Mouse (Mus musculus) G1E (cell line): ENCODE data around the gene Mrpl57. TPM values are rescaled to one million over a fixed set of nuclear protein-coding genes. Genes with fewer than 3 reads are reported as not detected.
"Not testable (repeated sequence)": the region's sequence is repeated elsewhere in the genome, so short reads cannot be mapped to it uniquely, and the experiment has no call there.

Experiments used
- ATAC-seq: 2 replicates; pipeline ENCODE4 v1.8.0; 2016; ENCODE audit warnings: mild to moderate bottlenecking; ENCODE audit not compliant: insufficient number of reproducible peaks, poor library complexity, low FRiP score, severe bottlenecking; ENCODE audit errors: extremely low read depth
- DNase-seq: peaks from one replicate; pipeline ENCODE4 v3.0.0; 2012; ENCODE audit warnings: low spot score
- H3K27me3 ChIP-seq: 2 replicates; pipeline ENCODE4 v1.6.1; 2012; ENCODE audit warnings: mild to moderate bottlenecking, low read length, inconsistent platforms; ENCODE audit not compliant: insufficient read depth
- H3K36me3 ChIP-seq: replicated peaks from 2 replicates; pipeline ENCODE3; 2012; ENCODE audit warnings: mild to moderate bottlenecking, inconsistent platforms
- H3K4me1 ChIP-seq: 2 replicates; pipeline ENCODE4 v1.6.1; 2012; ENCODE audit warnings: low read depth, low read length, inconsistent platforms, mixed read lengths; ENCODE audit not compliant: insufficient read depth
- H3K4me3 ChIP-seq: 2 replicates; pipeline ENCODE4 v1.5.1; 2012; ENCODE audit warnings: low read depth, mild to moderate bottlenecking, inconsistent platforms, low read length, moderate library complexity, mixed read lengths
- H3K9me3 ChIP-seq: replicated peaks from 2 replicates; pipeline ENCODE4 v1.6.1; 2012; ENCODE audit warnings: inconsistent platforms
- CTCF ChIP-seq: IDR thresholded peaks from 2 replicates; pipeline ENCODE4 v1.5.1; 2012; ENCODE audit warnings: low read depth, low read length, inconsistent platforms, mixed read lengths
- GATA1 ChIP-seq: IDR thresholded peaks from 2 replicates; pipeline ENCODE4 v1.6.1; 2012; ENCODE audit warnings: borderline replicate concordance, low read length, inconsistent platforms, mixed read lengths
- GATA2 ChIP-seq: IDR thresholded peaks from 2 replicates; pipeline ENCODE4 v1.6.1; 2012; ENCODE audit warnings: low read depth, low read length, inconsistent platforms, borderline replicate concordance
- POLR2AphosphoS5 ChIP-seq: IDR thresholded peaks from 2 replicates; pipeline ENCODE4 v1.6.1; 2012; ENCODE audit warnings: low read depth, low read length, inconsistent platforms; ENCODE audit not compliant: insufficient replicate concordance
- TAL1 ChIP-seq: conservative IDR thresholded peaks from 2 replicates; pipeline ENCODE4 v1.6.1; 2012; ENCODE audit warnings: low read depth, low read length, inconsistent platforms, mixed read lengths
- polyA plus RNA-seq: library from polyadenylated mRNA; stranded (reverse); fragments of >175 nt; gene quantifications from 2 replicates; pipeline ENCODE4 v1.2.3, GENCODE M21; 2012
- total RNA-seq, 2 experiments: library from RNA; stranded (forward) in 1 of 2; stranded (reverse) in 1 of 2; fragments of 200-1000 nt in 1 of 2; fragments of >200 nt in 1 of 2; fragmentation: Nextera tagmentation in 1 of 2; gene quantifications; 2 replicates each; pipeline ENCODE4 v1.2.3; 2014 to 2017

Gene Mrpl57
- total and polyA plus RNA-seq, 3 experiments = 87.8 to 282 (median 125) TPM

- Histone ChIP-seq H3K27me3 (no peaks in the 10 kb centered on the region), H3K4me3 (no peak overlapping the region), H3K9me3 (no peaks in the 10 kb centered on the region), H3K4me1 (peaks cover 6% of the 10 kb centered on the region), H3K36me3 (peaks cover 35% of the 10 kb centered on the region)
- TF ChIP-seq TAL1 (no peak), GATA1 (no peak), POLR2AphosphoS5 (no peak), GATA2 (no peak), CTCF (no peak)
- DNase-seq (no peak), ATAC-seq (no peak)
These were observed 26.9 kb downstream of the Mrpl57 start for GRCm38 (mm10) chr14:57852961-57853360.

DNA sequence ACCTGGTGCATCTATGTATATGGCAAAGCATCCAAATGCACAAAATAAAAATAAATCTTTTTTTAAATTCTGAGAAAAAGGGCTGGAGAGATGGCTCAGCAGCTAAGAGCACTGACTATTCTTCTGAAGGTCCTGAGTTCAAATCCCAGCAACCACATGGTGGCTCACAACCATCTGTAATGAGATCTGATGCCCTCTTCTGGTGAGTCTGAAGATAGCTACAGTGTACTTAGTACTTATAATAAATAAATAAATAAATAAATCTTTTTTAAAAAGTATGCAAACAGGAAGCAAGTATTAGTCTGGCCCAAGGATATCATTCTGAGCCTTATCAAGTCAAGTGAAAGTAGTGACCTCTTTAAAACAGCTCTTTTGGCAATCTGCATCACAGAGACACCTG is 30.0 kb downstream of the Mrpl57 start:
- not testable (repeated sequence) for DNase-seq, ATAC-seq, H3K4me3 ChIP-seq, H3K9me3 ChIP-seq, H3K27me3 ChIP-seq, H3K4me1 ChIP-seq
- H3K36me3 ChIP-seq = peaks cover 35% of the 10 kb centered on the region

- ATAC-seq (no peak), DNase-seq (no peak)
- TF ChIP-seq GATA1 (no peak), GATA2 (no peak), POLR2AphosphoS5 (no peak), CTCF (no peak)
- Histone ChIP-seq H3K9me3 (no peaks in the 10 kb centered on the region), H3K4me3 (no peak overlapping the region), H3K36me3 (peaks cover 37% of the 10 kb centered on the region), H3K4me1 (peaks cover 10% of the 10 kb centered on the region), H3K27me3 (no peaks in the 10 kb centered on the region)
These were observed 32.6 kb downstream of the Mrpl57 start for GRCm38 (mm10) chr14:57858601-57859000.

- Histone ChIP-seq H3K9me3 (no peaks in the 10 kb centered on the region), H3K36me3 (peaks cover 39% of the 10 kb centered on the region), H3K4me1 (peaks cover 10% of the 10 kb centered on the region), H3K4me3 (no peak overlapping the region), H3K27me3 (no peaks in the 10 kb centered on the region)
- no peak for ATAC-seq
- no peak for DNase-seq
- TF ChIP-seq CTCF (no peak), GATA1 (no peak), GATA2 (no peak), TAL1 (no peak), POLR2AphosphoS5 (no peak)
These were observed 33.5 kb downstream of the Mrpl57 start for GRCm38 (mm10) chr14:57859520-57859919.

DNA sequence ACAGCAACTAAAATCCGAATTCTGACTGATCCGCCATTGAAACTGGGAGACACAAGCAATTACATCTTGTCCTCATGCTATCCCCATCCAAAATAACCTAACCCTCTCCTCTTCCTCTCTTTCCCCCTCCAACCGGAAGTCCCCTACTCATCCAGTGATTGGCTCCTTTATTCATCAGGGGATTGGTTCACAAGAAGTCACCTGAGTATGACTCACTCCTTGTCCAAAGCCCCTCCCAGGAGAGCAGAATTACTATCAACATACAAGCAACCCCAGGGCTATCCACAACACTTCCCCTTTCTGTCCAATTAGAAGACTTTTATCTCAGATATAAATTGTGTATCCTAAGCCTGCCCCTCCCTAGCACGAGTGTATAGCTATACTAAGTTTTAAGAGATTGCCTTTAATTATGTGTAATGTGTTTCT is 36.0 kb downstream of the Mrpl57 start:
- DNase-seq (no peak), ATAC-seq (peak; percentile 77)
- H3K4me1 ChIP-seq = peaks cover 12% of the 10 kb centered on the region
- H3K36me3 ChIP-seq = peaks cover 48% of the 10 kb centered on the region
- H3K27me3 ChIP-seq = no peaks in the 10 kb centered on the region
- no peak for TF ChIP-seq GATA1
- TF ChIP-seq GATA2 = no peak
- TF ChIP-seq CTCF = no peak
- TF ChIP-seq TAL1 = no peak
- TF ChIP-seq POLR2AphosphoS5 = no peak
- no peak overlapping the region for H3K4me3 ChIP-seq
- no peaks in the 10 kb centered on the region for H3K9me3 ChIP-seq

DNA sequence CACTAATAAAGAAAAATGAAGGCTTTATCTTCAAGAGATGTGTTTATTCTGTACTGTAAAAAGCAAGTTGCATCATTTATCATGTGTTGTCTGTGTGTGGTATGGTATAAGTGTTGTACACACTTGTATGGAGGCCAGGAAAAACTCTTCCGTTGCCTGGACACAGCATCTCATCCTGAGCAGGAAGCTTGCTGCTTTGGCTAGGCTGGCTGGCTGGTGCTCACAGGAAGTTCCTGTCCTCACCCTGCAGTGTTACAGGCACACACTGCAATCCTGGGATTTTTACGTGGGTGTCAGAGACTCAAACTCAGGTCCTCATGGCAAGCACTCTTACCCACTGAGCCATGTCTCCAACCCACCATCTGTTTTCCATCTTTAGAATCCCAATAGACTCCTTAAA is 37.1 kb downstream of the Mrpl57 start:
- DNase-seq (no peak), ATAC-seq (no peak)
- no peak for TF ChIP-seq CTCF
- no peak for TF ChIP-seq GATA2
- no peak for TF ChIP-seq POLR2AphosphoS5
- TF ChIP-seq GATA1 = no peak
- no peak for TF ChIP-seq TAL1
- peaks cover 45% of the 10 kb centered on the region for H3K36me3 ChIP-seq
- no peaks in the 10 kb centered on the region for H3K27me3 ChIP-seq
- peaks cover 13% of the 10 kb centered on the region for H3K4me1 ChIP-seq
- no peaks in the 10 kb centered on the region for H3K9me3 ChIP-seq
- no peak overlapping the region for H3K4me3 ChIP-seq

GRCm38 (mm10) chr14:57865256-57865655 is 39.2 kb downstream of the Mrpl57 start:
- H3K4me1 ChIP-seq = peaks cover 13% of the 10 kb centered on the region

More at GRCm38 (mm10) chr14:57865256-57865655, 39.2 kb downstream of the Mrpl57 start:
- no peak for TF ChIP-seq GATA2
- no peak for TF ChIP-seq POLR2AphosphoS5
- no peak for TF ChIP-seq GATA1
- TF ChIP-seq TAL1 = no peak
- TF ChIP-seq CTCF = no peak
- H3K27me3 ChIP-seq = no peaks in the 10 kb centered on the region
- no peak overlapping the region for H3K4me3 ChIP-seq
- ATAC-seq (no peak), DNase-seq (no peak)
- peaks cover 48% of the 10 kb centered on the region for H3K36me3 ChIP-seq
- H3K9me3 ChIP-seq = no peaks in the 10 kb centered on the region
